Mouse (Mus musculus) spleen, postnatal 4 days (tissue): ENCODE measurements around the gene Olfr1024.

ENCODE experiments used
- DNase-seq, 2 experiments: peaks; one replicate each; pipeline ENCODE4 v3.0.0; 2022; ENCODE audit warnings: low spot score in 2 of 2

Gene Olfr1024

GRCm38 (mm10) chr2:85904952-85905351 is at the start of gene Olfr1024:
Olfr1024 (minus strand) TSS chr2:85905052.
- no peak for DNase-seq

- no peak for DNase-seq
Observed at GRCm38 (mm10) chr2:85950137-85950536, 45.3 kb upstream of the Olfr1024 start, which contains the start of gene Olfr1028. Olfr1028 (plus strand) TSS chr2:85950437.

GRCm38 (mm10) chr2:85921258-85921657 is 16.4 kb upstream of the Olfr1024 start, which contains the start of gene Olfr1026:
Olfr1026 (plus strand) TSS chr2:85921558.
- DNase-seq: no peak

- no peak for DNase-seq
Observed at GRCm38 (mm10) chr2:85914893-85915292, 10.0 kb upstream of the Olfr1024 start, which contains the start of gene Olfr1025-ps1. Olfr1025-ps1 (plus strand) TSS chr2:85915193.

GRCm38 (mm10) chr2:85913197-85913596 is 8.3 kb upstream of the Olfr1024 start:
- DNase-seq: no peak

- DNase-seq: no peak
Observed at GRCm38 (mm10) chr2:85885340-85885739, 19.5 kb downstream of the Olfr1024 start, which contains the start of gene Olfr1023. Olfr1023 (plus strand) TSS chr2:85885640.

GRCm38 (mm10) chr2:85868294-85868693 is 36.6 kb downstream of the Olfr1024 start, which contains the start of gene Olfr1022:
Olfr1022 (plus strand) TSS chr2:85868594.
- no peak for DNase-seq
